Mouse (Mus musculus): Measurements from ENCODE around the gene Nat8f2. TPM values are rescaled to one million over a fixed set of nuclear protein-coding genes. Genes with fewer than 3 reads are reported as not detected.
A peak's percentile ranks its signal among the peaks of the same experiment; 100 is the strongest.
"Not testable (repeated sequence)": the region's sequence is repeated elsewhere in the genome, so short reads cannot be mapped to it uniquely, and the experiment has no call there.

Gene Nat8f2
- total and polyA plus RNA-seq, 2 experiments = 256 to 612 TPM

DNA sequence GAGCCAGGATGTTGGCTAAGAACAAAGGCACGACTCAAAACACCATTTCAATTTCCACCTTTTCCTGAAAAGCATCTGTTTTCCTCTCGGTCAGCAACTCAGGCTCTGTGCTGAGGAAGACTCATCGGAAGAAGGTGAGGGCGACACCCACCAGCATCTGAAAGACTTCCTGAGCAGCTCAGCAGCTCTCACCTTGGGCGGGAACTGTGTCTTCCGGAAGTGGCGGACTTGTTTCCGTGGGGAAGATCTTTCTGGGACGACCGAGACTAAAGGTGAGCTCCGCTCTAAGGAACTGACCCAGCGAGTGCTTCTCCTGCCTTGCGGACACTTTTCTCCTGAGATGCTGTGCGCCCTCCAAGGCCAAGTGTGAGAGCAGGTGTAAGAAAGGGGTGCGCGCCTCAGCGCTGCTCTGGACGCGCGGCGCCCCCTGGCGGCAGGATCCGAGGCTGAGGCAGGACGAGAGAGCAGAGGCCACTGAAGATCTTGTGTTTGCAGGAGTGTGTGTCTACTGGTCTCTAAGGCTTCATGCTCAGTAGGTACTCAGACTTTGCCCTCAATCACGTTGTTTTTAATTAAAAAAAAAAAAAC, 26.2 kb upstream of the Nat8f2 start:
- peak; percentile 24 for DNase-seq (ENCODE audit: extremely low read depth, low read depth, low spot score)
- H3K4me1 ChIP-seq (ENCODE audit: control insufficient read depth, insufficient read depth, low read length); H3K9ac ChIP-seq (ENCODE audit: low read depth, low read length); H3K4me3 ChIP-seq (ENCODE audit: insufficient read depth, low read depth, low read length); H3K27me3 ChIP-seq (ENCODE audit: control insufficient read depth, insufficient read depth, low read length); H3K79me2 ChIP-seq (ENCODE audit: control insufficient read depth, insufficient read depth, low read length); H3K27ac ChIP-seq (replicated peaks; ENCODE audit: insufficient read depth, low read depth, low read length); H3K36me3 ChIP-seq (ENCODE audit: control insufficient read depth, insufficient read depth, low read length): not testable (repeated sequence)
- 67% methylated on average over 25 of the region's 25 CpGs for WGBS
- TF ChIP-seq CTCF (IDR thresholded peaks at IDR 0.05; ENCODE audit: low read depth, low read length) = peak; percentile 68

DNA sequence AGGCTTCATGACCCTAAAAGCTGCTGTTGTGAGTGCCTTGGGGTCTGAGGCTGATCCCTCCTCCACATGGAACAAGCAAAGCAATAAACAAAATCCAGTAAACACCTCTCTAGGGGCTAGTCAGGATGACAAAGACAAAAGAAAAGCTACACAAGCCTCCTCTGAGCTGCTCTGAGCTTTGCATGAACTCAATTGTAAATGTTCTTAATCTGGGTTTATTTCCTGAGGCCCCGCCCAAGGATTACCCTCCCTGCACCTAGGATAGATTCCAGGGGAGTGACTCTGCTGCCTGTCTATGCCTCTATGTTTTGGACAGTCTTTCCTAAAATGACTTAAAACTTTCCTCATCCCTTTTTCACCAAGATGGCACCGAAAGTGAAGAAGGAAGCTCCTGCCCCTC, 20.0 kb upstream of the Nat8f2 start:
- Histone ChIP-seq H3K27ac (replicated peaks; ENCODE audit: insufficient read depth, low read depth, low read length) (no peak overlapping the region), H3K27me3 (ENCODE audit: control insufficient read depth, insufficient read depth, low read length) (no peaks in the 10 kb centered on the region), H3K79me2 (ENCODE audit: control insufficient read depth, insufficient read depth, low read length) (no peaks in the 10 kb centered on the region), H3K9ac (ENCODE audit: low read depth, low read length) (no peak overlapping the region), H3K4me3 (ENCODE audit: insufficient read depth, low read depth, low read length) (no peak overlapping the region), H3K36me3 (ENCODE audit: control insufficient read depth, insufficient read depth, low read length) (no peaks in the 10 kb centered on the region), H3K4me1 (ENCODE audit: control insufficient read depth, insufficient read depth, low read length) (no peaks in the 10 kb centered on the region)
- no peak for TF ChIP-seq CTCF (IDR thresholded peaks at IDR 0.05; ENCODE audit: low read depth, low read length)
- no peak for TF ChIP-seq POLR2A (IDR thresholded peaks at IDR 0.05; ENCODE audit: extremely low read depth, insufficient read depth, low read length)
- no peak for DNase-seq (ENCODE audit: extremely low read depth, low read depth, low spot score)
- 95% methylated on average over 2 of the region's 2 CpGs for WGBS

DNA sequence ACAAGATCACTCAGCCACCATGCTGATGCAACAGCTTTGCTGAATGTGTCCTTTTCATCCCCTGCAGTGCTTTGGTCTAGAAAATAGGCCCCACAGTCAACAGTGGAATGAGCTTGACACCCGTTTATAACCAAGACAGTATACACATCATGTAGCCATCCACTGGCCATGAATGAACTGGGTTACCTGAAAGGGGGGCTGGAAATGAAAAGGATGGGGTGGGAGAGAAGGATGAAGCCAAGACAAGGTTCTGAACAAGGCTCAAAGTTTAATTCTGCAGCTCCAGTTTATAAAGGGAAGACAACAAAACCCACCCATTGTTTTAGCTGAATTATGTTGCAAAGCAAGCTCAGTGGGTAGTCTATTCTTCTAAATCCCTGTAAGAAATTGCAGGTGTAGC, 15.4 kb upstream of the Nat8f2 start:
- Histone ChIP-seq H3K27ac (replicated peaks; ENCODE audit: insufficient read depth, low read depth, low read length) (no peak overlapping the region), H3K4me3 (ENCODE audit: insufficient read depth, low read depth, low read length) (no peak overlapping the region), H3K27me3 (ENCODE audit: control insufficient read depth, insufficient read depth, low read length) (no peaks in the 10 kb centered on the region), H3K4me1 (ENCODE audit: control insufficient read depth, insufficient read depth, low read length) (no peaks in the 10 kb centered on the region), H3K9ac (ENCODE audit: low read depth, low read length) (no peak overlapping the region), H3K79me2 (ENCODE audit: control insufficient read depth, insufficient read depth, low read length) (no peaks in the 10 kb centered on the region), H3K36me3 (ENCODE audit: control insufficient read depth, insufficient read depth, low read length) (no peaks in the 10 kb centered on the region)
- TF ChIP-seq CTCF (IDR thresholded peaks at IDR 0.05; ENCODE audit: low read depth, low read length) = no peak
- no peak for TF ChIP-seq POLR2A (IDR thresholded peaks at IDR 0.05; ENCODE audit: extremely low read depth, insufficient read depth, low read length)
- WGBS = 95% methylated on average over 1 of the region's 1 CpGs
- no peak for DNase-seq (ENCODE audit: extremely low read depth, low read depth, low spot score)

DNA sequence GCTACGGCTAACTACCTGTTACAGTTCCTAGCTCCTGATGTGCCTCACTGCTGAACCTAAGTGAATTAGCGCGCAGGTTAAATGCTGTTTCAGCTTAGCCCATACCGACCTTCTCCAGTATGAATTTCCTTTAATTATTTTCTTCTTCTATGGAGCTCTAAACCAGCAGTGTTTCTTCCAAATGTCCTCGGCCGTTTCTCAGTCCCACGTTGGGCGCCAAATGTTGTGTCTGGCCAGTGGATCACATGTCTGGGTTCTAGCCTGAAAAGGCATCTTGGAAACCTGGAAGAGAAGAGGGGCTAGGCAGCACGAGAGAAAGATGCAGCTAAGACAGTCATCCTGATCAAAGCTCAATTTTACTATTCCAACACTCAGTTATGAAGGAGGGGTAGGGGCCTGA, 14.3 kb upstream of the Nat8f2 start:
- H3K79me2 ChIP-seq (ENCODE audit: control insufficient read depth, insufficient read depth, low read length); H3K27ac ChIP-seq (replicated peaks; ENCODE audit: insufficient read depth, low read depth, low read length); DNase-seq (ENCODE audit: extremely low read depth, low read depth, low spot score); H3K9ac ChIP-seq (ENCODE audit: low read depth, low read length); H3K4me3 ChIP-seq (ENCODE audit: insufficient read depth, low read depth, low read length); H3K36me3 ChIP-seq (ENCODE audit: control insufficient read depth, insufficient read depth, low read length); H3K4me1 ChIP-seq (ENCODE audit: control insufficient read depth, insufficient read depth, low read length); H3K27me3 ChIP-seq (ENCODE audit: control insufficient read depth, insufficient read depth, low read length): not testable (repeated sequence)
- 94% methylated on average over 9 of the region's 9 CpGs for WGBS

DNA sequence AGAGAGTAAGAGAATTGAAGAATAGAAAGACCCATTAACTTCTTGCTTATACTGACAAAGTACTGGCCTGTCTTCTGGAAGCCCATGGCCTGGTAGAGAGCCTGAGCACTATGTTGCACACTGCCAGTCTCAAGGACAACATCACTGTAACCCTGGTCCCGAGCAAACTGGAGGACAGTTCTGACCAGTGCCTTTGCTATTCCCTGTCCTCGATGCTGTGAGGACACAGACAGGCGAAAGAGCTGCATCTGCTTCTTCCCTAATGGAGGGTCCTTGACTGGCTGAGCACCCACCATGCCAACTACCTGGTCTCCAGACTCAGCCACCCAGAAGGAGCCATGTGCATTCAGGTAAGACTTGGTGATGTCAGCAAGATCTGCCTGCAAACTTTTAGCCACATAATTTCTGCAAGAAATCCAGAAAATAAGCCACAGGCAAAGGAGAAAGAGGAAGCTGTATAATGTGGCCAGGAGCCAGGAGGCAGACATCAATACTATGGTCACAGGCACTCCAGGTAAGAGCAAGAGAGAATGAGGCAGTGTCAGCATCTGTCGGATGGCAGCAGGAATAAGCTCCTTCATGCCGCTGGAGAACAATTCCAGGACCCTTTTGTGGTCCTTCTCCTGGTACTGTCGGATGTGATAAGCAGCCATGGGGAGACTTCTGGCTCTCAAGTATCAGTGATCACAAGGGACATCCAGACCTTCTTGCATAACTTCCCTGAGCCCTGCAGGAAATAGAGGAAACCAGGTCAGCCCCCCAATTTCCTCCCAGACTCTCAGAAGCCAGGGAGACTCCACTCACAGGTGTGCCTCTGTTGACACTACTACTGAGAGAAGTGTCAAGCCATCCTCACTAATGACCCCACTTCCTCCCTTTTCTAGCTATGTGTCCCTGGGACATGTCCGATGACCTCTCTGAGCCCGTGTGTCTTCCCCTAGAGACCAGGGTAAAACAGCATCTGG, 950 bp downstream of the Nat8f2 start:
- DNase-seq (ENCODE audit: extremely low read depth, low read depth, low spot score) = peak; percentile 59
- Histone ChIP-seq H3K27ac (replicated peaks; ENCODE audit: insufficient read depth, low read depth, low read length) (peak overlapping the region; percentile 100), H3K4me3 (ENCODE audit: insufficient read depth, low read depth, low read length) (peak overlapping the region; percentile 69), H3K27me3 (ENCODE audit: control insufficient read depth, insufficient read depth, low read length) (no peaks in the 10 kb centered on the region), H3K9ac (ENCODE audit: low read depth, low read length) (peak overlapping the region; percentile 96), H3K79me2 (ENCODE audit: control insufficient read depth, insufficient read depth, low read length) (0 out of 2 replicates have a peak, but pooled peaks cover 6% of the 10 kb centered on the region), H3K36me3 (ENCODE audit: control insufficient read depth, insufficient read depth, low read length) (peaks cover 4% of the 10 kb centered on the region; the same call in 1 of the 2 replicates), H3K4me1 (ENCODE audit: control insufficient read depth, insufficient read depth, low read length) (peaks cover 8% of the 10 kb centered on the region; the same call in 1 of the 2 replicates)
- 24% methylated on average over 8 of the region's 8 CpGs for WGBS
- TF ChIP-seq POLR2A (IDR thresholded peaks at IDR 0.05; ENCODE audit: extremely low read depth, insufficient read depth, low read length) (0 out of 2 replicates have a peak, but pooled peaks have one; percentile 16), CTCF (IDR thresholded peaks at IDR 0.05; ENCODE audit: low read depth, low read length) (no peak)

DNA sequence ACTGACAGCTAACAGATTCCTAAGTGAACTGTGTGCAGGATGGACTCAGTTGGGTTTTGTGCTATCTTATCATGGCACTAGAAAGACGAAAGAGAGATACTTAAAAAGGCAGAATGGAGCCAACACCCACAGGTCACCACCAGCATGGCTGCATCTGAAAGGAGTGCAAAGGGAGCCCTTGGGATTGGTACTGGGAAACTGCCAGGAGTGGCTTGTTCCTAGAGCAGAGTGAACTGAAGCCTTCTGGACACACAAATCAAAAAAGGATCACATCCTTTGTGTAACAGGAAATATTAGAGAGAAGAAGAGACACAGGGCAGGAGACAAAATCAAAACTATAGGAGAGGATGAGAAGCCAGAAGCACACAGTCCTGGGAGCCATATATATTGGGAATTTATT, 2.0 kb downstream of the Nat8f2 start:
- H3K79me2 ChIP-seq (ENCODE audit: control insufficient read depth, insufficient read depth, low read length); H3K36me3 ChIP-seq (ENCODE audit: control insufficient read depth, insufficient read depth, low read length); H3K27me3 ChIP-seq (ENCODE audit: control insufficient read depth, insufficient read depth, low read length): not testable (repeated sequence)
- peak; percentile 57 for DNase-seq (ENCODE audit: extremely low read depth, low read depth, low spot score)
- Histone ChIP-seq H3K27ac (replicated peaks; ENCODE audit: insufficient read depth, low read depth, low read length) (peak overlapping the region; percentile 100), H3K4me3 (ENCODE audit: insufficient read depth, low read depth, low read length) (peak overlapping the region; percentile 69), H3K4me1 (ENCODE audit: control insufficient read depth, insufficient read depth, low read length) (peaks cover 11% of the 10 kb centered on the region; the same call in 1 of the 2 replicates), H3K9ac (ENCODE audit: low read depth, low read length) (peak overlapping the region; percentile 35)
- WGBS = 21% methylated on average over 1 of the region's 1 CpGs

DNA sequence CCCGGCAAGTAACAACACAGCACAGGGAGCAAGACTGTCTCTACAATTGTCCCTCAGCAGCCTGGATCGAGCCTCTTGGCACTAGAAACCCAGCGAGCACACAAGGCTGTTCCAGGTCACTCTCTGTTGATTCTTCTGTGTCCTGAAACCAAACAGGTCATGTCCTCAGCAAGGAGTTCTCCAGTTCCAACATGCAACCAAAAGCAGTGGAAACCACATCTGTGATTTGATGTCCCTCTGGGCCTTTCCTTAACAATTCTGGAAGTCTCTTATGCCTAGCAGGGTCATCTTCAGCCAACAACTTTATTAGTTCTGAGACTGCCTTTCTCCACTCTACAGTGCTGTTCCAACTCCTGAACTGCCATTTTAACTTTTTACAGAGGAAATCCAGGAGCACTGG, 2.8 kb downstream of the Nat8f2 start:
- H3K4me1 ChIP-seq (ENCODE audit: control insufficient read depth, insufficient read depth, low read length) = peaks cover 16% of the 10 kb centered on the region
- H3K27me3 ChIP-seq (ENCODE audit: control insufficient read depth, insufficient read depth, low read length); H3K79me2 ChIP-seq (ENCODE audit: control insufficient read depth, insufficient read depth, low read length); H3K36me3 ChIP-seq (ENCODE audit: control insufficient read depth, insufficient read depth, low read length): not testable (repeated sequence)
- H3K9ac ChIP-seq (ENCODE audit: low read depth, low read length) = peak overlapping the region; percentile 35
- peak; percentile 93 for DNase-seq (ENCODE audit: extremely low read depth, low read depth, low spot score)
- peak overlapping the region; percentile 13; the same call in 1 of the 2 replicates for H3K4me3 ChIP-seq (ENCODE audit: insufficient read depth, low read depth, low read length)
- peak overlapping the region; percentile 100 for H3K27ac ChIP-seq (replicated peaks; ENCODE audit: insufficient read depth, low read depth, low read length)
- 27% methylated on average over 3 of the region's 3 CpGs for WGBS

Data from liver, adult 2 months (tissue).